Mouse (Mus musculus) bone marrow macrophage, adult 2 months (primary cell): ENCODE results near the gene Gm13030.

ENCODE experiments used
- CTCF ChIP-seq: IDR thresholded peaks from 2 replicates; pipeline ENCODE4 v1.5.1; 2012; ENCODE audit warnings: low read depth, mild to moderate bottlenecking, low read length, moderate library complexity
- POLR2A ChIP-seq: IDR thresholded peaks from 2 replicates; pipeline ENCODE4 v1.6.1; 2012; ENCODE audit warnings: mild to moderate bottlenecking, low read depth, low read length, borderline replicate concordance

- no peak for TF ChIP-seq POLR2A
- TF ChIP-seq CTCF, result no peak
Observed at GRCm38 (mm10) chr4:138879808-138880207, 6.0 kb upstream of the Gm13030 start.
